Mouse (Mus musculus) central nervous system, embryonic 14 days (tissue): Measurements from ENCODE around the gene Aplf. TPM values are rescaled to one million over a fixed set of nuclear protein-coding genes. Genes with fewer than 3 reads are reported as not detected.

Experiments
- polyA plus RNA-seq: library from polyadenylated mRNA; depleted of rRNA; stranded (reverse); fragments of >200 nt; gene quantifications from 2 replicates; pipeline ENCODE4 v1.2.3, GENCODE M21; 2012; rRNA removed

The Aplf gene
- 8.8 and 9.8 TPM in 2 replicates for polyA plus RNA-seq

GRCm38 (mm10) chr6:87671771-87672517 is at the start of gene Aplf:
Aplf (minus strand) TSS chr6:87672193.

DNA sequence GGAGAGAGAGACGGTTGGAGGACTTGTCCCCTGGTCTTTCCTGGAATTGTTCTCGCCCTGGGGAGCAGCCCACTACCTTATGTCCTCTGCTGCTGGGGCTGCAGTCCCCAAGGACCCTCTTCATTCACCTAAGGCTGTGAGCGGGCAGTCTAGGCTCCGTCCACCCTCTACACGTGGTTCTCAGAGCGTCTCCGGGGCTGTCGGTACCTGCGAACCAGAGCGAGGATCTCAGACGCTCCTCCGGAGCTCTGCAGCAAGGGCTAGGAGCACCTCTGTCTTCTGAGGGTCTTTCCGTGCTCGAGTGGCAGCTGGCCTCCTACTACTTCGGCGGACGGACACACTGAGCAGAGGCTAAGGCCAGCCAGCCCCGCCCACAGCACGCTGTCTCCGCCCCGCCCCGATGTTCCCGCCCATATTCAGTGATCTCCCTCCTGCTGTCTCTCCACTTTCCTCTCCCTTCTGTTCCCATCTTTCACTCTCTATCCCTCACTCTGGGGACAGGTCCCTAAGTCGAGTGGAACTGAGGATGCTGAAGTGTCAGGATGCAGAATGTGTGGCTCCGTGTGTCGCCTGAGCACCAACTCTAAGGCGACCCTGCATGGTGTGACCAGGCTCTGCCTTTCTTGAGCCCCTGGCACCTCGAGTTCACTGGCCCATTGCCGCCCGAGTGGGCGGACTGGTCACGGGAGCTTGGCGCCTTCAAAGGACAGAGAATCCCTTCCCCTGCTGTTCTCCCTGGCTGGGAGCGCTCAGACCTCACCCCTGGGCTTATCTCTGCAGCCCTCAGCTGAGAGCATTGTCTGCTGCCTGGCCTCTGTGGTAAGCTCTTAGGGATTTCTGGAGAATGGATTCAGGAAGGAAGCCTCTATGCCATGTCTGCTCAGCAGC is 81.4 kb downstream of the Aplf start, which contains the start of gene Prokr1:
Gene Prokr1 (minus strand): TSS at position 350 of the 888 bp plus-strand sequence.

Other genes starting within 250 kb of the Aplf start
- gene Bmp10, start 243.2 kb downstream of the Aplf start, polyA plus RNA-seq = 0.01 TPM in 1 of 2 replicates, not detected in the other
- 1.2 and 2.0 TPM in 2 replicates for gene Arhgap25, start 138.9 kb downstream of the Aplf start, polyA plus RNA-seq
- 2.3 and 3.5 TPM in 2 replicates for gene Prokr1, start 81.5 kb downstream of the Aplf start, polyA plus RNA-seq
- 3.0 and 3.7 TPM in 2 replicates for gene Efcc1, start 58.7 kb upstream of the Aplf start, polyA plus RNA-seq
- gene Gp9, start 105.9 kb upstream of the Aplf start, polyA plus RNA-seq = 1.1 and 1.2 TPM in 2 replicates
- 7.1 and 12.3 TPM in 2 replicates for gene Rab43, start 140.0 kb upstream of the Aplf start, polyA plus RNA-seq
- gene Gm45140, start 163.6 kb upstream of the Aplf start, polyA plus RNA-seq = 7.1 and 10.8 TPM in 2 replicates
- 48.4 and 49.3 TPM in 2 replicates for gene Isy1, start 166.6 kb upstream of the Aplf start, polyA plus RNA-seq
- 291 and 297 TPM in 2 replicates for gene Cnbp, start 178.9 kb upstream of the Aplf start, polyA plus RNA-seq
- 114 and 129 TPM in 2 replicates for gene Copg1, start 215.6 kb upstream of the Aplf start, polyA plus RNA-seq
- gene Hmces, start 241.7 kb upstream of the Aplf start, polyA plus RNA-seq = 36.9 and 38.3 TPM in 2 replicates